Mouse (Mus musculus): Measurements from ENCODE around the gene Prkg1. TPM values are rescaled to one million over a fixed set of nuclear protein-coding genes. Genes with fewer than 3 reads are reported as not detected.

Prkg1 gene
- 4.9 and 5.6 TPM in 2 replicates for polyA plus RNA-seq (2014; fragmentation: Nextera tagmentation; extraction: Ambion mirVana)

- H3K4me1 ChIP-seq (replicated peaks; ENCODE audit: control insufficient read depth, insufficient read depth, low read length), result peaks cover 10% of the 10 kb centered on the region
- peak within 1 kb of the TSS; percentile 50 for H3K4me3 ChIP-seq (ENCODE audit: low read depth, low read length)
- 2% methylated on average over 23 of the region's 23 CpGs for WGBS
- H3K27me3 ChIP-seq (ENCODE audit: control insufficient read depth, insufficient read depth, low read length), result peaks cover 17% of the 10 kb centered on the region
- ATAC-seq (replicated peaks; ENCODE audit: low FRiP score) (peak; percentile 72), DNase-seq (ENCODE audit: low spot score) (peak; percentile 75)
- peak within 1 kb of the TSS; percentile 96 for H3K4me2 ChIP-seq (ENCODE audit: low read depth, low read length, severe bottlenecking)
- H3K9me3 ChIP-seq (ENCODE audit: control insufficient read depth, low read length), result no peaks in the 10 kb centered on the region
- H3K36me3 ChIP-seq (ENCODE audit: control insufficient read depth, insufficient read depth, low read length), result no peaks in the 10 kb centered on the region
- peak within 1 kb of the TSS; percentile 39 for H3K9ac ChIP-seq (ENCODE audit: low read length)
- no peak within 1 kb of the TSS for H3K27ac ChIP-seq (ENCODE audit: low read depth, low read length)
Observed at GRCm38 (mm10) chr19:31764801-31765340, at the start of gene Prkg1. TSS of gene Prkg1 (minus strand) at chr19:31765033.

- DNase-seq (ENCODE audit: low spot score) (no peak), ATAC-seq (replicated peaks; ENCODE audit: low FRiP score) (no peak)
- Histone ChIP-seq H3K4me3 (ENCODE audit: low read depth, low read length) (no peak overlapping the region), H3K27me3 (ENCODE audit: control insufficient read depth, insufficient read depth, low read length) (no peaks in the 10 kb centered on the region), H3K27ac (ENCODE audit: low read depth, low read length) (no peak overlapping the region), H3K4me1 (replicated peaks; ENCODE audit: control insufficient read depth, insufficient read depth, low read length) (no peaks in the 10 kb centered on the region), H3K36me3 (ENCODE audit: control insufficient read depth, insufficient read depth, low read length) (no peaks in the 10 kb centered on the region), H3K9ac (ENCODE audit: low read length) (no peak overlapping the region), H3K4me2 (ENCODE audit: low read depth, low read length, severe bottlenecking) (no peak overlapping the region), H3K9me3 (ENCODE audit: control insufficient read depth, low read length) (no peaks in the 10 kb centered on the region)
- 80% methylated on average over 4 of the region's 4 CpGs for WGBS
Observed at GRCm38 (mm10) chr19:31813087-31813486, 48.3 kb upstream of the Prkg1 start.

GRCm38 (mm10) chr19:31811371-31811770 lies 46.5 kb upstream of the Prkg1 start:
- DNase-seq (ENCODE audit: low spot score) (no peak), ATAC-seq (replicated peaks; ENCODE audit: low FRiP score) (no peak)
- no peak overlapping the region for H3K9ac ChIP-seq (ENCODE audit: low read length)
- H3K4me3 ChIP-seq (ENCODE audit: low read depth, low read length), result no peak overlapping the region
- no peaks in the 10 kb centered on the region for H3K4me1 ChIP-seq (replicated peaks; ENCODE audit: control insufficient read depth, insufficient read depth, low read length)
- H3K36me3 ChIP-seq (ENCODE audit: control insufficient read depth, insufficient read depth, low read length), result no peaks in the 10 kb centered on the region
- H3K27ac ChIP-seq (ENCODE audit: low read depth, low read length), result no peak overlapping the region
- no peak overlapping the region for H3K4me2 ChIP-seq (ENCODE audit: low read depth, low read length, severe bottlenecking)
- H3K9me3 ChIP-seq (ENCODE audit: control insufficient read depth, low read length), result no peaks in the 10 kb centered on the region
- no peaks in the 10 kb centered on the region for H3K27me3 ChIP-seq (ENCODE audit: control insufficient read depth, insufficient read depth, low read length)
- WGBS, result 32% methylated on average over 5 of the region's 5 CpGs

GRCm38 (mm10) chr19:31805391-31805790 lies 40.6 kb upstream of the Prkg1 start:
- Histone ChIP-seq H3K9ac (ENCODE audit: low read length) (no peak overlapping the region), H3K9me3 (ENCODE audit: control insufficient read depth, low read length) (no peaks in the 10 kb centered on the region), H3K4me3 (ENCODE audit: low read depth, low read length) (no peak overlapping the region), H3K27ac (ENCODE audit: low read depth, low read length) (no peak overlapping the region), H3K27me3 (ENCODE audit: control insufficient read depth, insufficient read depth, low read length) (no peaks in the 10 kb centered on the region), H3K4me1 (replicated peaks; ENCODE audit: control insufficient read depth, insufficient read depth, low read length) (no peaks in the 10 kb centered on the region), H3K4me2 (ENCODE audit: low read depth, low read length, severe bottlenecking) (no peak overlapping the region), H3K36me3 (ENCODE audit: control insufficient read depth, insufficient read depth, low read length) (no peaks in the 10 kb centered on the region)
- ATAC-seq (replicated peaks; ENCODE audit: low FRiP score), result no peak
- no peak for DNase-seq (ENCODE audit: low spot score)
- WGBS, result 78% methylated on average over 7 of the region's 7 CpGs

- Histone ChIP-seq H3K27me3 (ENCODE audit: control insufficient read depth, insufficient read depth, low read length) (no peaks in the 10 kb centered on the region), H3K4me2 (ENCODE audit: low read depth, low read length, severe bottlenecking) (no peak overlapping the region), H3K9me3 (ENCODE audit: control insufficient read depth, low read length) (no peaks in the 10 kb centered on the region), H3K4me3 (ENCODE audit: low read depth, low read length) (no peak overlapping the region), H3K4me1 (replicated peaks; ENCODE audit: control insufficient read depth, insufficient read depth, low read length) (no peaks in the 10 kb centered on the region), H3K36me3 (ENCODE audit: control insufficient read depth, insufficient read depth, low read length) (no peaks in the 10 kb centered on the region), H3K27ac (ENCODE audit: low read depth, low read length) (no peak overlapping the region), H3K9ac (ENCODE audit: low read length) (no peak overlapping the region)
- 75% methylated on average over 9 of the region's 9 CpGs for WGBS
- no peak for ATAC-seq (replicated peaks; ENCODE audit: low FRiP score)
- DNase-seq (ENCODE audit: low spot score), result no peak
Observed at GRCm38 (mm10) chr19:31795485-31796046, 30.7 kb upstream of the Prkg1 start.

- Histone ChIP-seq H3K9me3 (ENCODE audit: control insufficient read depth, low read length) (no peaks in the 10 kb centered on the region), H3K36me3 (ENCODE audit: control insufficient read depth, insufficient read depth, low read length) (no peaks in the 10 kb centered on the region), H3K9ac (ENCODE audit: low read length) (no peak overlapping the region), H3K27ac (ENCODE audit: low read depth, low read length) (no peak overlapping the region), H3K4me1 (replicated peaks; ENCODE audit: control insufficient read depth, insufficient read depth, low read length) (no peaks in the 10 kb centered on the region), H3K4me3 (ENCODE audit: low read depth, low read length) (no peak overlapping the region), H3K4me2 (ENCODE audit: low read depth, low read length, severe bottlenecking) (no peak overlapping the region), H3K27me3 (ENCODE audit: control insufficient read depth, insufficient read depth, low read length) (no peaks in the 10 kb centered on the region)
- WGBS, result 69% methylated on average over 3 of the region's 3 CpGs
- no peak for ATAC-seq (replicated peaks; ENCODE audit: low FRiP score)
- no peak for DNase-seq (ENCODE audit: low spot score)
Observed at GRCm38 (mm10) chr19:31791724-31792123, 26.9 kb upstream of the Prkg1 start.

GRCm38 (mm10) chr19:31781521-31782018 lies 16.7 kb upstream of the Prkg1 start:
- ATAC-seq (replicated peaks; ENCODE audit: low FRiP score) (no peak), DNase-seq (ENCODE audit: low spot score) (no peak)
- Histone ChIP-seq H3K9ac (ENCODE audit: low read length) (no peak overlapping the region), H3K27ac (ENCODE audit: low read depth, low read length) (no peak overlapping the region), H3K36me3 (ENCODE audit: control insufficient read depth, insufficient read depth, low read length) (no peaks in the 10 kb centered on the region), H3K4me1 (replicated peaks; ENCODE audit: control insufficient read depth, insufficient read depth, low read length) (no peaks in the 10 kb centered on the region), H3K4me3 (ENCODE audit: low read depth, low read length) (no peak overlapping the region), H3K4me2 (ENCODE audit: low read depth, low read length, severe bottlenecking) (no peak overlapping the region), H3K9me3 (ENCODE audit: control insufficient read depth, low read length) (no peaks in the 10 kb centered on the region), H3K27me3 (ENCODE audit: control insufficient read depth, insufficient read depth, low read length) (no peaks in the 10 kb centered on the region)
- 86% methylated on average over 3 of the region's 3 CpGs for WGBS

GRCm38 (mm10) chr19:31781077-31781476 lies 16.2 kb upstream of the Prkg1 start:
- 72% methylated on average over 2 of the region's 2 CpGs for WGBS
- Histone ChIP-seq H3K36me3 (ENCODE audit: control insufficient read depth, insufficient read depth, low read length) (no peaks in the 10 kb centered on the region), H3K4me3 (ENCODE audit: low read depth, low read length) (no peak overlapping the region), H3K27me3 (ENCODE audit: control insufficient read depth, insufficient read depth, low read length) (no peaks in the 10 kb centered on the region), H3K4me2 (ENCODE audit: low read depth, low read length, severe bottlenecking) (no peak overlapping the region), H3K27ac (ENCODE audit: low read depth, low read length) (no peak overlapping the region), H3K4me1 (replicated peaks; ENCODE audit: control insufficient read depth, insufficient read depth, low read length) (no peaks in the 10 kb centered on the region), H3K9me3 (ENCODE audit: control insufficient read depth, low read length) (no peaks in the 10 kb centered on the region), H3K9ac (ENCODE audit: low read length) (no peak overlapping the region)
- no peak for ATAC-seq (replicated peaks; ENCODE audit: low FRiP score)
- no peak for DNase-seq (ENCODE audit: low spot score)

GRCm38 (mm10) chr19:31780222-31780621 lies 15.4 kb upstream of the Prkg1 start:
- no peak overlapping the region for H3K4me2 ChIP-seq (ENCODE audit: low read depth, low read length, severe bottlenecking)
- no peaks in the 10 kb centered on the region for H3K9me3 ChIP-seq (ENCODE audit: control insufficient read depth, low read length)
- no peaks in the 10 kb centered on the region for H3K27me3 ChIP-seq (ENCODE audit: control insufficient read depth, insufficient read depth, low read length)
- no peaks in the 10 kb centered on the region for H3K4me1 ChIP-seq (replicated peaks; ENCODE audit: control insufficient read depth, insufficient read depth, low read length)
- ATAC-seq (replicated peaks; ENCODE audit: low FRiP score) (no peak), DNase-seq (ENCODE audit: low spot score) (no peak)
- WGBS, result 91% methylated on average over 1 of the region's 1 CpGs
- H3K9ac ChIP-seq (ENCODE audit: low read length), result no peak overlapping the region
- H3K27ac ChIP-seq (ENCODE audit: low read depth, low read length), result no peak overlapping the region
- no peaks in the 10 kb centered on the region for H3K36me3 ChIP-seq (ENCODE audit: control insufficient read depth, insufficient read depth, low read length)
- no peak overlapping the region for H3K4me3 ChIP-seq (ENCODE audit: low read depth, low read length)
